Comparison of ENCODE assay signal across 12 mouse cellular contexts in genomic region chr7:87583868-87584267, GRCm38 (mm10). TPM values are rescaled to one million over a fixed set of nuclear protein-coding genes. Genes with fewer than 3 reads are reported as not detected.
DNase-seq lines count a peak whose midpoint lies in the region; ATAC-seq lines count a peak whose summit lies in the region.
"Had no signal": no experiment of that assay in that cellular context is flagged by ENCODE, and none has a peak within 500 bp of the region (broad histone marks: within the 10 kb centered on the region; RNA-seq: fewer than 3 reads in every experiment).

Grm5 (plus strand) TSS chr7:87584168.

- no peaks in the 10 kb centered on the region for H3K36me3 ChIP-seq in heart, embryonic 16.5 days (ENCODE audit: control insufficient read depth, insufficient read depth)
- no peaks in the 10 kb centered on the region for H3K36me3 ChIP-seq in embryonic facial prominence, embryonic 11.5 days (replicated peaks; ENCODE audit: control insufficient read depth, insufficient read depth, low read depth, low read length)
- H3K36me3 ChIP-seq in hindbrain, embryonic 14.5 days (replicated peaks; ENCODE audit: control insufficient read depth, insufficient read depth) = no peaks in the 10 kb centered on the region
- H3K36me3 ChIP-seq in limb, embryonic 15.5 days = no peaks in the 10 kb centered on the region

- no peak within 1 kb of the TSS for H3K9ac ChIP-seq in heart, embryonic 16.5 days (ENCODE audit: low read length)
- 0 out of 2 replicates have a peak within 1 kb of the TSS, but pooled peaks have one; percentile 6 for H3K9ac ChIP-seq in embryonic facial prominence, embryonic 11.5 days (replicated peaks; ENCODE audit: low read length)
- peak within 1 kb of the TSS; percentile 78 for H3K9ac ChIP-seq in hindbrain, embryonic 14.5 days
- no peak within 1 kb of the TSS for H3K9ac ChIP-seq in limb, embryonic 15.5 days

- no peak within 1 kb of the TSS for H3K27ac ChIP-seq in heart, embryonic 16.5 days (ENCODE audit: low read length)
- H3K27ac ChIP-seq in embryonic facial prominence, embryonic 11.5 days (replicated peaks; ENCODE audit: low read depth, low read length) = no peak within 1 kb of the TSS
- peak within 1 kb of the TSS; percentile 92 for H3K27ac ChIP-seq in hindbrain, embryonic 14.5 days
- no peak within 1 kb of the TSS for H3K27ac ChIP-seq in limb, embryonic 15.5 days

- DNase-seq in heart, adult 9 months (ENCODE audit: low spot score in 2 of 2) = no peak
- DNase-seq in embryonic facial prominence, embryonic 11.5 days (ENCODE audit: low spot score) = no peak
- no peak for DNase-seq in hindbrain, embryonic 14.5 days (ENCODE audit: low spot score)
- DNase-seq in gastrocnemius, adult 8-10 months (ENCODE audit: low spot score in 2 of 2) = no peak
- no peak for DNase-seq in thymus, postnatal 10 days (ENCODE audit: low spot score in 2 of 2)
- no peak for DNase-seq in right cerebral cortex, postnatal 25 days
- DNase-seq: kidney, postnatal 25 days; thymus, postnatal 36 days had no signal

- H3K4me2 ChIP-seq in heart, embryonic 16.5 days (ENCODE audit: low read depth, low read length) = peak within 1 kb of the TSS; percentile 23; the same call in 1 of the 2 replicates
- H3K4me2 ChIP-seq in embryonic facial prominence, embryonic 11.5 days (ENCODE audit: low read depth, low read length) = peak within 1 kb of the TSS; percentile 49
- peak within 1 kb of the TSS; percentile 77 for H3K4me2 ChIP-seq in hindbrain, embryonic 14.5 days (replicated peaks)
- H3K4me2 ChIP-seq in limb, embryonic 15.5 days = peak within 1 kb of the TSS; percentile 31

- H3K27me3 ChIP-seq in heart, embryonic 16.5 days (ENCODE audit: control insufficient read depth, insufficient read depth, low read length) = peaks cover 10% of the 10 kb centered on the region
- peaks cover 12% of the 10 kb centered on the region for H3K27me3 ChIP-seq in embryonic facial prominence, embryonic 11.5 days (ENCODE audit: control insufficient read depth, insufficient read depth, low read length)
- no peaks in the 10 kb centered on the region for H3K27me3 ChIP-seq in hindbrain, embryonic 14.5 days (ENCODE audit: control insufficient read depth, insufficient read depth, low read length)
- peaks cover 19% of the 10 kb centered on the region for H3K27me3 ChIP-seq in limb, embryonic 15.5 days

- no peaks in the 10 kb centered on the region for H3K9me3 ChIP-seq in heart, embryonic 16.5 days (replicated peaks; ENCODE audit: control insufficient read depth, low read length)
- no peaks in the 10 kb centered on the region for H3K9me3 ChIP-seq in embryonic facial prominence, embryonic 11.5 days (replicated peaks; ENCODE audit: control insufficient read depth, low read length)
- H3K9me3 ChIP-seq in hindbrain, embryonic 14.5 days (ENCODE audit: control insufficient read depth, low read length) = no peaks in the 10 kb centered on the region
- no peaks in the 10 kb centered on the region for H3K9me3 ChIP-seq in limb, embryonic 15.5 days

- 14% methylated on average over 2 of the region's 2 CpGs for WGBS in heart, embryonic 16.5 days
- 11% methylated on average over 2 of the region's 2 CpGs for WGBS in embryonic facial prominence, embryonic 11.5 days
- 9% methylated on average over 2 of the region's 2 CpGs for WGBS in hindbrain, embryonic 14.5 days
- WGBS in limb, embryonic 15.5 days = 21% methylated on average over 2 of the region's 2 CpGs

- no peaks in the 10 kb centered on the region for H3K4me1 ChIP-seq in heart, embryonic 16.5 days (ENCODE audit: control insufficient read depth, insufficient read depth, low read length)
- no peaks in the 10 kb centered on the region for H3K4me1 ChIP-seq in embryonic facial prominence, embryonic 11.5 days (ENCODE audit: control insufficient read depth, insufficient read depth, low read length)
- H3K4me1 ChIP-seq in hindbrain, embryonic 14.5 days (replicated peaks; ENCODE audit: control insufficient read depth, insufficient read depth, low read length) = 0 out of 2 replicates have a peak, but pooled peaks cover 5% of the 10 kb centered on the region
- H3K4me1 ChIP-seq in limb, embryonic 15.5 days = peaks cover 7% of the 10 kb centered on the region; the same call in 1 of the 2 replicates

- H3K4me3 ChIP-seq in heart, embryonic 16.5 days (ENCODE audit: low read length) = no peak within 1 kb of the TSS
- peak within 1 kb of the TSS; percentile 28 for H3K4me3 ChIP-seq in embryonic facial prominence, embryonic 11.5 days (ENCODE audit: low read depth, low read length)
- peak within 1 kb of the TSS; percentile 53 for H3K4me3 ChIP-seq in hindbrain, embryonic 14.5 days (replicated peaks; ENCODE audit: low read length)
- no peak within 1 kb of the TSS; the same call in 1 of the 2 replicates for H3K4me3 ChIP-seq in limb, embryonic 15.5 days

- ATAC-seq in heart, embryonic 16.5 days (replicated peaks; ENCODE audit: extremely low read depth, insufficient read depth, low FRiP score) = no peak
- ATAC-seq in embryonic facial prominence, embryonic 11.5 days (replicated peaks; ENCODE audit: insufficient number of reproducible peaks, low FRiP score, low TSS enrichment, low read depth) = no peak
- no peak for ATAC-seq in hindbrain, embryonic 14.5 days (ENCODE audit: low FRiP score)
- ATAC-seq in limb, embryonic 15.5 days (ENCODE audit: insufficient number of reproducible peaks, low FRiP score, low TSS enrichment, low read depth) = no peak
- ATAC-seq: CD4-positive, CD25-positive, alpha-beta regulatory T cell, adult 4 months had no signal

RNA-seq across cellular contexts. Expression of gene Grm5, which starts in this region (rescaled TPM):
- polyA plus RNA-seq in heart, embryonic 16.5 days (2015; fragmentation: Nextera tagmentation; extraction: Ambion mirVana) = not detected in 2 replicates
- 0.10 and 0.15 TPM in 2 replicates for polyA plus RNA-seq in embryonic facial prominence, embryonic 11.5 days (2014; fragmentation: Nextera tagmentation; extraction: Ambion mirVana)
- 67.7 and 68.0 TPM in 2 replicates for polyA plus RNA-seq in hindbrain, embryonic 14.5 days (2014; fragmentation: Nextera tagmentation; extraction: Ambion mirVana)
- 0.02 and 0.08 TPM in 2 replicates for polyA plus RNA-seq in limb, embryonic 15.5 days (2015; fragmentation: Nextera tagmentation; extraction: Ambion mirVana)
- under 1 TPM in 1 of 4 experiments, not detected in 3; 0.07 TPM for total RNA-seq in gastrocnemius, adult 8-10 months (2022)
- total RNA-seq: common myeloid progenitor, adult 5-6 weeks had no signal

Comparison
In these comparisons a context has a peak if more than half of its experiments do, and no peak if none do; other contexts are left out.
1. RNA of gene Grm5 (polyA plus RNA-seq): 67.7 to 68.0 TPM in hindbrain, embryonic 14.5 days; 0.10 to 0.15 TPM in embryonic facial prominence, embryonic 11.5 days, 0.02 to 0.08 TPM in limb, embryonic 15.5 days and not detected in heart, embryonic 16.5 days; every median in the first group is over 10 times any median in the second.
2. H3K4me2 ChIP-seq: peak in every context shown above with its lines; median percentile 77 in hindbrain, embryonic 14.5 days; 49 in embryonic facial prominence, embryonic 11.5 days; 31 in limb, embryonic 15.5 days; 23 in heart, embryonic 16.5 days.
3. H3K4me3 ChIP-seq: peak in embryonic facial prominence, embryonic 11.5 days (single experiment) and hindbrain, embryonic 14.5 days (single experiment); none in heart, embryonic 16.5 days (single experiment) and limb, embryonic 15.5 days (single experiment).
4. H3K9ac ChIP-seq: peak in embryonic facial prominence, embryonic 11.5 days (single experiment) and hindbrain, embryonic 14.5 days (single experiment); none in heart, embryonic 16.5 days (single experiment) and limb, embryonic 15.5 days (single experiment).